Mouse (Mus musculus): ENCODE data around the gene Fam78a. TPM values are rescaled to one million over a fixed set of nuclear protein-coding genes. Genes with fewer than 3 reads are reported as not detected.
A peak's percentile ranks its signal among the peaks of the same experiment; 100 is the strongest.
"Not testable (repeated sequence)": the region's sequence is repeated elsewhere in the genome, so short reads cannot be mapped to it uniquely, and the experiment has no call there.

Gene Fam78a
- total RNA-seq, 2 experiments from 2014 or later: 9.9 to 12.0 TPM

DNA sequence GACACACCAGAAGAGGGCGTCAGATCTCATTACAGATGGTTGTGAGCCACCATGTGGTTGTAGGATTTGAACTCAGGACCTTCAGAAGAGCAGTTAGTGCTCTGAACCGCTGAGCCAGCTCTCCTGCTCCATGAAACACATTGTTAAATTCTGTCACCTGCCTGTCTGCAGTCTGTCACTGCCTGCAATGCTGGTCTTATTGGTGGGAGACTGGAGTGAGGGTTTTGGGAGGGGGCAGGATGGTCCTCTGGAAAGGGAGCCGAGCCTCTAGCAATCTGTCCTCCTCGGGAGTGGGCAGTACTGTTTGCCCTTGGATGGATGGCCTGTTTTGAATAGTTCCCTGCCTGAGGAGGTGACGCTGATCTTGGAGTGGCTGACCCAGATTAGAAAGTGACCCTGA, 40.8 kb downstream of the Fam78a start:
- Histone ChIP-seq H3K4me3 (no peak overlapping the region), H3K27ac (no peak overlapping the region)
- DNase-seq: no peak
- intact Hi-C loops (cut with DNase I): loop anchor here (2.0 kb wide), 1 partner anchor 39 kb away; no protein-coding TSS in a partner anchor
- no peak for TF ChIP-seq CTCF (IDR thresholded peaks at IDR 0.05)

DNA sequence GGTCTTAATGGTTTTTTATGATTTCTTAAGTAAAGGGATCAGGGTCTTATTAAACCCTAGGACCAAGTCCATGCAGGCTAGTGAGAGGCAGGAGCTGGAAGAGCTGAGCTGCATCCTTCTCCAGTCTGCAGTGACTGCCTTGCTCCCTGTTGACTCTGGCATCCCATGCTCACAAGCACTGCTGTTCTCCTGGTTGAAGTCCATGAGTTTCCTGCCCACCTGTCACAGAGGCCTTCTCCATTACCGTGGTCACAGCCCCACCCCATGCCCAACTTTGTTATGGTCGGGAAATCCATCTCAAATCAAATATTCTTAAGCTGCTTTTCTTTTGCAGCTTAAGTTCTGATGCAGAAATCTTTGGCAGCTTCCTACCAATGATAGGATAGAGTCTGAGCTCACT, 43.6 kb downstream of the Fam78a start:
- no peak for TF ChIP-seq CTCF (IDR thresholded peaks at IDR 0.05)
- intact Hi-C loops (cut with DNase I): no loop called here
- no peak overlapping the region for H3K4me3 ChIP-seq

DNA sequence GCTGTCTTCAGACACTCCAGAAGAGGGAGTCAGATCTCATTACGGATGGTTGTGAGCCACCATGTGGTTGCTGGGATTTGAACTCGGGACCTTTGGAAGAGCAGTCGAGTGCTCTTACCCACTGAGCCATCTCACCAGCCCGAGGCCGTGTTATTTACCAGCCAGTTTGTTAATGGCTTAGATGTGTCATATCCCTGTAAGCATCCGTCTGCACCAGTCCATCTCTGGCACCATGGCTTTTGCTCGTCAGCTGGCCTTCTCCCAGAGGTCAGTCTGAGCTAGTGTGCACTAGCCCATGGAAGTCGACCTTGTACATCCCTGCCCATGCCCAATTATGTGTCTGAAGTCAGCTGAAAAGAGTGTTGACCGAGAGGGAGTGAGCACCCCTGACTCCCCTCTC, 44.0 kb downstream of the Fam78a start:
- intact Hi-C loops (cut with DNase I); DNase-seq; H3K27ac ChIP-seq; H3K4me3 ChIP-seq: not testable (repeated sequence)

More for the DNA sequence above, 43.6 kb downstream of the Fam78a start:
- no peak overlapping the region for H3K27ac ChIP-seq
- no peak for DNase-seq

DNA sequence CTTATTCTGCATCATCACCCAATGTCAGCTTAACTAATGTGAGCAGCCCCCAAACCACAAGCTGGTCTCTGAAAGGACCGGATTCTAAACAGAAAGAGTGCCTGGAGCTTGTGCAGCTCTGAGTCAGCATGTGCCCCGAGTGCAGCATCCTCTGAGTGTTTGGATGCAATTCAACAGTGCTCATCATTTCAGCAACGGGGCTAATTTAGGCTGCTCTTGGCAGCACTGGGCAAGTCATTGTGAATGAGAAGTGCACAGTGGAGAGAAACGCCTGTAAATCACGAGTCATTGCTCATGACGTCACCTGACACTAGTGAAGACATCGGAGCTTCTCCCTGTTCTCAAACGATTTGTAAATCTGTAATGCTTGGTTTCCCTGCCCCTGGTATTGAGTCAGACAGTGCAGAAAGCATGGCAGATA, 46.0 kb downstream of the Fam78a start:
- no peak for TF ChIP-seq CTCF (IDR thresholded peaks at IDR 0.05)
- Histone ChIP-seq H3K27ac (peak overlapping the region; percentile 80), H3K4me3 (no peak overlapping the region)
- DNase-seq: peak; percentile 75
- intact Hi-C loops (cut with DNase I): no loop called here

DNA sequence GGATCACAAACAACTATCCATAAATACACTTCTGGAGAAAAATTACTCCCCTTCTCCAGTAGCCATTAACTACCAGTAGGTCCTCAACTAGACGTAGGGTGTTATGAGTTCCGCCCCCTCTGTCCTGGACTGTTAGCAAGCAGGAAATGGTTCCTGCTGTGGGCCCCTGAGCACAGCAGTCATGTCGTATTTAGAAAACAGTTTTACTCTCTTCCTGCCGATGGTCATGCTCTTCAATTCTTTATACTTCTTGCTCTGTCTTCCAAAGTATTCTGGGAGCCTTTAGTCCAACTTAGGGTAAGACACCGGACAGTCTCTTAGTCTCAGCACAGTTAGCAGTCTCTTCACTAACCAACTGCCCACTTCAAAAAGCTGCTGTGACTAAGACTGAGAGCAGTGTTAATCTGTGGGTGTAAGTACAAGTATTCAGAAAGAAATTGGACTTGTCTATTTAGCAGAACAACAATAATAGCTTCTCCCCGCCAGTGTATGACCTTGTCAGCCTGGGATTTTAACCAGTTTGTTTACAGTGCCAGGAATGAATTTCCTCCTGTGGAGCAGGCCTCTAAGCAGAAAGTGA, 47.3 kb downstream of the Fam78a start:
- Histone ChIP-seq H3K27ac (no peak overlapping the region), H3K4me3 (no peak overlapping the region)
- no peak for TF ChIP-seq CTCF (IDR thresholded peaks at IDR 0.05)
- no peak for DNase-seq
- intact Hi-C loops (cut with DNase I): no loop called here

DNA sequence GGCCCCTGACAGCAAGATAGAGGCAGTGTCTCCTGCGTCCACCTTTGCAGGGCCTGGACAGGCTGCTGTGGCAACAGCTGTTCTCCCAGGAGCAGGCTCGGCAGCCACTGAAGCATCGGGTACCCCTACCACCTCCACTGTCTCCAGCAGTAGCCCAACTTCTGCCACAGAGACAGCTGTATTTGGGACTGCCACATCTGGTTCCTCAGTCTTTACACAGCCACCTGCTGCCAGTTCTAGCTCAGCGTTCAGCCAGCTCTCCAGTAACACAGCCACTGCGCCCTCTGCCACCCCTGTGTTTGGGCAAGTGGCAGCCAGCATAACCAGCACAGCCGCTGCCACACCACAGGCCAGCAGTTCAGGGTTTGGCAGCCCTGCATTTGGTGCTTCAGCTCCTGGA, 50.5 kb downstream of the Fam78a start:
- TF ChIP-seq CTCF (IDR thresholded peaks at IDR 0.05): no peak
- DNase-seq: no peak
- Histone ChIP-seq H3K27ac (no peak overlapping the region), H3K4me3 (no peak overlapping the region)
- intact Hi-C loops (cut with DNase I): no loop called here

DNA sequence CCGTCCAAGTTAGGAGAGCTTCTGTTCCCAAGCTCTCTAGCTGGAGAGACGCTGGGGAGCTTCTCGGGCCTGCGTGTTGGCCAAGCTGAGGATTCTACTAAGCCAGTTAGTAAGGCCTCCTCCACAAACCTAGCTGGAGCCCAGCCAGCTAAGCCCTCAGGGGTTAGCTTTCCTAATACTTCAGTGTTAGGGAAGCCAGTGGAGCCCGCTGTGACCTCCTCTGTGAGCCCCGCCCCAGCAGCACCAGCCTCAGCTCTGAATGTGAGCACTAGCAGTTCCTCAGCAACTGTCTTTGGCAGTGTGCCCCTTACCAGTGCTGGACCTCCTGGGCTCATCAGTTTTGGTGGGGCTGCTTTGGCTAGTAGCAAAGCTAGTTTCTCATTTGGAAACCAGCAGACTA, 51.2 kb downstream of the Fam78a start:
- DNase-seq: peak; percentile 88
- H3K27ac ChIP-seq: no peak overlapping the region
- intact Hi-C loops (cut with DNase I): no loop called here
- H3K4me3 ChIP-seq: no peak overlapping the region
- no peak for TF ChIP-seq CTCF (IDR thresholded peaks at IDR 0.05)

DNA sequence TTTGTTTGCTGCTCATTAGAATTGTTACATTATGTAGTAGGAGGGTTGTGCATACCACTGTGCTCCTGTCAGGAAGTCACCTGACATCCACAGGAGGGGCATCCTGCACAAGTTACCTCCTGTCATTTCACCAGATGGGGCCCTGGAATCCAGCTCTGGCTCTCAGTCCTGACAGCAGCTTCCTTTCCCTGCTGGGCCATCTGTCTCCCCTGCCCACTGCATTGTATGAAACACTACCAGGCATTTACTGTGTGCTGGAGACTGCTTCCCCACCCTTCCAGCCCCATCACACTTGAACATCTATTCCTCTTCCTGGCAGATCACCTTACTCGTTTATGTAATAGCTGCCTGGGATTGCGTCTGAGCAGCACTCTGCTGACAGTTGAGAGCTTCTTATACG, 55.0 kb downstream of the Fam78a start:
- intact Hi-C loops (cut with DNase I): no loop called here
- H3K4me3 ChIP-seq: no peak overlapping the region
- TF ChIP-seq CTCF (IDR thresholded peaks at IDR 0.05): no peak
- DNase-seq: no peak
- no peak overlapping the region for H3K27ac ChIP-seq

DNA sequence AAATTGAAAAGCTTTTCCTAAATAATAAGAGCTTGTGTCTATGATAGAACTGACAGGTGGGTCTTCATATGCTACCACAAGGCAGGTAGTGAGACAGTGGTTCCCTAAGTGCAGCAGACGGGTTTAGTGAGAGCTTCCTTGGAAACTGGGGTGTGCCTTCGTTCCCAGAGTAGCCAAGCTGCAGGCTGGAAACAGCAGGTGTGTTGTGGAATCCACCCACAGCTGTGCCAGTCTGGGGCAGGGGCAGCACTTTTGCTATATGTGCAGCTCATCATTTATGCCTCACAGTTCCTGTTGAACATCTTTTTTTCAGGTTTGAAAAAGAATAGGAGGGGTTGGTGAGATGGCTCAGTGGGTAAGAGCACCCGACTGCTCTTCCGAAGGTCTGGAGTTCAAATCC, 60.3 kb downstream of the Fam78a start:
- no peak overlapping the region for H3K4me3 ChIP-seq
- DNase-seq: no peak
- intact Hi-C loops (cut with DNase I): no loop called here
- no peak overlapping the region for H3K27ac ChIP-seq
- no peak for TF ChIP-seq CTCF (IDR thresholded peaks at IDR 0.05)

DNA sequence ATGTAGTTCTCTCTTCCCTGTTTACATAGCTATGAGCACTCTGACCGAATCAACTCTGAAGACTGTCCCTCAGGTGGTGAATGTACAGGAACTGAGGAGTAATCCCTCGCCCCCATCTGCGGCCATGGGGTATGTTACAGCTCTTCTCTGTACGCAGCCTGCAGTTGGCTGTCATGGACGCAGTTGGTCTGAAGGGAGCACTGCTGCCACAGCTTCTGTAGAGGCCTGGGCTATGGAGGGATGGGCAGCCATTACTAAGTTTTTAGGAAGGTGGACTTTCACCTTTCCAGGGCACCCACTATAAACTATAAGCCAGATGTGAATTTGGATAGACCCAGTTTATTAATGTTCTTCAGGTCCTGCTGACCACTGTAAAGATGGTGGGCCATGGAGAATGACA, 64.4 kb downstream of the Fam78a start:
- peak; percentile 29; the same call in 1 of the 2 replicates for TF ChIP-seq CTCF (IDR thresholded peaks at IDR 0.05)
- Histone ChIP-seq H3K4me3 (no peak overlapping the region), H3K27ac (no peak overlapping the region)
- intact Hi-C loops (cut with DNase I): no loop called here
- DNase-seq: no peak

DNA sequence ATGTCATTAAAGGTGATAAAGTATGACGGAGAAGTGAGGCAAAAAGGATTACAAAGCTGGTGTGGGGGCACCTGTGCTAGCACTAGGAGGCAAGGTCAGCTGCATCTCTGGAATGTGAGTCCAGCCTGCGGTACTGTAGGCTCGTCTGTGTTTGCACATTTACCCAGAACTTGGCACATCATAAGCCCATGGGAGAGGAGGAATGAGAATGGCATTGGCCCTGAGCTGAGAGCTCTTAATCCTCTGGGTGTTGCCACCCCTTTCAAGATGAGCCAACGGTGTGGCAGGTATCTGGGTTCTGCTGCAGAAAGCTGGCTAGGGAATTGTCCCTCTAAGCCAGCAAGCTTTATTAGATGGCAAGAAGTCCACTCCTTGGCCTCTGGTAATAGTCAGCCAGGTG, 65.0 kb downstream of the Fam78a start:
- DNase-seq: no peak
- no peak for TF ChIP-seq CTCF (IDR thresholded peaks at IDR 0.05)
- H3K4me3 ChIP-seq: no peak overlapping the region
- H3K27ac ChIP-seq: no peak overlapping the region
- intact Hi-C loops (cut with DNase I): no loop called here

DNA sequence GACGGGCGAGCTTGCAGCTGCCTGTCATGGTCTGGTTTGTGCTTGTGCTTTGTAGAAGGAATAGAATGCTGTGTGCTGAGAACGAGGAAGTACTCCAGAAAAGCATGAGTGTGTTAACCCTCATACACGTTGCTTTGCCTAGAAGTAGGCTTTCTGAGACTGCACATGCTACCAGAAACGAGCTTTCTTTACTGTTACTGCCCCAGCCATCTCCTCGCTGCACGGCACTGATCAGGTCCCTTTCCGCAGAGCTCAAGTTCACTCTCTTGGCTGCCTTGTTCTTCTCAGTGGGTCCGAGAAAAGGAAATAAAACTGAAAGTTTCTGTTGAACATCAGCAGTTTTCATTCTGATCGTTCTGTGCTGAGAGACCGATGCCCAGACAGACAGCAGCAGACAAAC, 75.9 kb downstream of the Fam78a start:
- Histone ChIP-seq H3K4me3 (no peak overlapping the region), H3K27ac (no peak overlapping the region)
- intact Hi-C loops (cut with DNase I): no loop called here
- DNase-seq: no peak
- no peak for TF ChIP-seq CTCF (IDR thresholded peaks at IDR 0.05)

DNA sequence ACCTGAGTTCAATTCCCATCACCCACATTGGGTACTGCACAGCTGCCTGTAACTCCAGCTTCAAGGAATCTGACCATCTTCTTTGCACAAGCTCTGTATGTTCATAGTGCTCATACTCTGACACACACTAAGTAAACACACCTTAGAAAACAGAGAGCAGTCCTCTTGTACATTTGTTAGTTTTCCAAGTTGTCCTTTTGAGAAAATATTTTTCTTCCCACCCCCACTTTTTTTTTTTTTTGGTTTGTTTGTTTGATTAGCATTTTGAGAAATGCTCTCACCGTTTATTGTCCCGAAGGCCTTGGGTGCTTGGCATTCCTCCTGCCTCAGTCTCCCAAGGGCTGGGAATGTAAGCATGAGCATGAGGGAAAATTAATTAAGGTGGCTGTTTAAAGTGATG, 76.3 kb downstream of the Fam78a start:
- Histone ChIP-seq H3K27ac (no peak overlapping the region), H3K4me3 (no peak overlapping the region)
- TF ChIP-seq CTCF (IDR thresholded peaks at IDR 0.05): no peak
- intact Hi-C loops (cut with DNase I): no loop called here
- no peak for DNase-seq

Small RNA genes within 50 kb of the gene (microRNA-seq; reads per million reads assigned to microRNA genes)
- gene Mir7674: not detected

Other genes with a start within 250 kb of the Fam78a start
- gene Fibcd1, start 238.9 kb downstream of the Fam78a start, total RNA-seq (2021): not detected
- gene Lamc3, start 197.6 kb downstream of the Fam78a start, total RNA-seq (2021): under 1 TPM; 0.11 to 0.82 TPM
- gene Aif1l, start 134.7 kb downstream of the Fam78a start, total RNA-seq (2021): 1 to 10 TPM; 2.1 to 2.7 TPM
- 10 to 100 TPM; 21.1 to 24.3 TPM for gene Nup214, start 110.4 kb downstream of the Fam78a start, total RNA-seq (2021)
- 100 to 1,000 TPM; 109 to 120 TPM for gene Plpp7, start 10.7 kb upstream of the Fam78a start, total RNA-seq (2021)
- gene Prrc2b, start 66.2 kb upstream of the Fam78a start, total RNA-seq (2021): 10 to 100 TPM; 76.4 to 86.9 TPM
- gene Pomt1, start 151.7 kb upstream of the Fam78a start, total RNA-seq (2021): 10 to 100 TPM; 11.5 TPM
- 10 to 100 TPM in 1 of 2 experiments, 1 to 10 TPM in 1; 9.8 to 12.9 TPM for gene Uck1, start 175.3 kb upstream of the Fam78a start, total RNA-seq (2021)
- 10 to 100 TPM; 56.0 to 62.9 TPM for gene Golga2, start 202.5 kb upstream of the Fam78a start, total RNA-seq (2021)
- 100 to 1,000 TPM; 118 to 175 TPM for gene Swi5, start 203.2 kb upstream of the Fam78a start, total RNA-seq (2021)